Mouse (Mus musculus): ENCODE measurements around the gene Ndufa5. TPM values are rescaled to one million over a fixed set of nuclear protein-coding genes. Genes with fewer than 3 reads are reported as not detected.

Gene Ndufa5
- 100 to 1,000 TPM; 385 to 429 TPM for total RNA-seq (2021)
- long read RNA-seq, experiment 1, transcript Ndufa5-201 (5 exons, 875 nt): major isoform, 162 of 211 reads
- long read RNA-seq, experiment 1, transcript Ndufa5-202 (4 exons, 315 nt): minor isoform, 21 of 211 reads
- long read RNA-seq, experiment 1, partial matches to known transcripts: 22 of 211 reads
- long read RNA-seq, experiment 1, other reads (novel, unspliced or antisense): 1 of 211 reads
- long read RNA-seq, experiment 2, transcript Ndufa5-202 (4 exons, 315 nt): minor isoform, 25 of 259 reads
- long read RNA-seq, experiment 2, transcript Ndufa5-201 (5 exons, 875 nt): major isoform, 190 of 259 reads
- long read RNA-seq, experiment 2, partial matches to known transcripts: 38 of 259 reads
- long read RNA-seq, experiment 2, other reads (novel, unspliced or antisense): 6 of 259 reads

GRCm38 (mm10) chr6:24527155-24528063 is at the start of gene Ndufa5:
Gene Ndufa5 (minus strand): TSS chr6:24528013.
- peak; percentile 74 to 90 for DNase-seq (ENCODE audit: low spot score in 2 of 2)

- DNase-seq (ENCODE audit: low spot score in 2 of 2): no peak
Observed at GRCm38 (mm10) chr6:24573319-24573718, 45.5 kb upstream of the Ndufa5 start.

- no peak for DNase-seq (ENCODE audit: low spot score in 2 of 2)
Observed at GRCm38 (mm10) chr6:24572431-24572830, 44.6 kb upstream of the Ndufa5 start.

GRCm38 (mm10) chr6:24571126-24571525 is 43.3 kb upstream of the Ndufa5 start:
- no peak for DNase-seq (ENCODE audit: low spot score in 2 of 2)

- no peak for DNase-seq (ENCODE audit: low spot score in 2 of 2)
Observed at GRCm38 (mm10) chr6:24570278-24570677, 42.5 kb upstream of the Ndufa5 start.

GRCm38 (mm10) chr6:24569711-24570110 is 41.9 kb upstream of the Ndufa5 start:
- DNase-seq (ENCODE audit: low spot score in 2 of 2): no peak

- DNase-seq (ENCODE audit: low spot score in 2 of 2): no peak
Observed at GRCm38 (mm10) chr6:24568963-24569362, 41.1 kb upstream of the Ndufa5 start.

GRCm38 (mm10) chr6:24564886-24565285 is 37.1 kb upstream of the Ndufa5 start:
- no peak for DNase-seq (ENCODE audit: low spot score in 2 of 2)

- no peak for DNase-seq (ENCODE audit: low spot score in 2 of 2)
Observed at GRCm38 (mm10) chr6:24564081-24564480, 36.3 kb upstream of the Ndufa5 start.

GRCm38 (mm10) chr6:24555488-24555887 is 27.7 kb upstream of the Ndufa5 start:
- no peak for DNase-seq (ENCODE audit: low spot score in 2 of 2)

GRCm38 (mm10) chr6:24554427-24555086 is 26.7 kb upstream of the Ndufa5 start:
- peak in 1 of 2 experiments; percentile 33 for DNase-seq (ENCODE audit: low spot score in 2 of 2)

- no peak for DNase-seq (ENCODE audit: low spot score in 2 of 2)
Observed at GRCm38 (mm10) chr6:24552046-24552445, 24.2 kb upstream of the Ndufa5 start.

GRCm38 (mm10) chr6:24549801-24550200 is 22.0 kb upstream of the Ndufa5 start:
- DNase-seq (ENCODE audit: low spot score in 2 of 2): no peak

- no peak for DNase-seq (ENCODE audit: low spot score in 2 of 2)
Observed at GRCm38 (mm10) chr6:24546716-24547420, 19.1 kb upstream of the Ndufa5 start.

- no peak for DNase-seq (ENCODE audit: low spot score in 2 of 2)
Observed at GRCm38 (mm10) chr6:24543119-24543591, 15.3 kb upstream of the Ndufa5 start.

- DNase-seq (ENCODE audit: low spot score in 2 of 2): no peak
Observed at GRCm38 (mm10) chr6:24542393-24542792, 14.6 kb upstream of the Ndufa5 start.

- no peak for DNase-seq (ENCODE audit: low spot score in 2 of 2)
Observed at GRCm38 (mm10) chr6:24540106-24540505, 12.3 kb upstream of the Ndufa5 start.

GRCm38 (mm10) chr6:24538435-24538834 is 10.6 kb upstream of the Ndufa5 start:
- DNase-seq (ENCODE audit: low spot score in 2 of 2): no peak

GRCm38 (mm10) chr6:24532804-24533203 is 5.0 kb upstream of the Ndufa5 start:
- DNase-seq (ENCODE audit: low spot score in 2 of 2): no peak

- peak in 1 of 2 experiments; percentile 12 for DNase-seq (ENCODE audit: low spot score in 2 of 2)
Observed at GRCm38 (mm10) chr6:24530711-24531420, 3.1 kb upstream of the Ndufa5 start.

All from gastrocnemius, postnatal 4 days (tissue).